Mouse (Mus musculus): ENCODE data around the gene Cxcl12. TPM values are rescaled to one million over a fixed set of nuclear protein-coding genes. Genes with fewer than 3 reads are reported as not detected.

Cxcl12 gene
- 305 TPM for polyA plus RNA-seq (2014; fragmentation: Illumina TruSeq; extraction: RNeasy Lipid Tissue Mini Kit (QIAGEN cat#74804); ENCODE audit: low read depth, low replicate concordance)

GRCm38 (mm10) chr6:117168321-117169011, at the start of gene Cxcl12:
Gene Cxcl12 (plus strand): TSS chr6:117168535.

Measured in kidney, adult 10 weeks (tissue).